Mouse (Mus musculus) intestine, embryonic 16.5 days (tissue): ENCODE data around the gene Flot2. TPM values are rescaled to one million over a fixed set of nuclear protein-coding genes. Genes with fewer than 3 reads are reported as not detected.
"Not testable (repeated sequence)": the region's sequence is repeated elsewhere in the genome, so short reads cannot be mapped to it uniquely, and the experiment has no call there.

Experiments
- ATAC-seq: fragments of 200-750 bp; cut with Nextera tagmentation; 2 replicates; pipeline ENCODE4 v1.8.0; 2017; ENCODE audit warnings: moderate TSS enrichment, moderate library complexity
- H3K27ac ChIP-seq: fragments of 300-500 bp; sonication (generic); 2 replicates; pipeline ENCODE4 v1.5.1; 2014; ENCODE audit warnings: mild to moderate bottlenecking, low read length
- H3K27me3 ChIP-seq: fragments of 300-500 bp; sonication (generic); replicated peaks from 2 replicates; pipeline ENCODE4 v1.6.1; 2014; ENCODE audit warnings: low read length, control low read depth, mixed read lengths; ENCODE audit not compliant: control insufficient read depth, insufficient read depth
- H3K36me3 ChIP-seq: fragments of 300-500 bp; sonication (generic); 2 replicates; pipeline ENCODE4 v1.6.1; 2014; ENCODE audit warnings: low read length, control low read depth; ENCODE audit not compliant: control insufficient read depth, insufficient read depth
- H3K4me1 ChIP-seq: fragments of 300-500 bp; sonication (generic); 2 replicates; pipeline ENCODE4 v1.6.1; 2014; ENCODE audit warnings: low read length, control low read depth, mixed read lengths; ENCODE audit not compliant: control insufficient read depth, insufficient read depth
- H3K4me2 ChIP-seq: fragments of 300-500 bp; sonication (generic); 2 replicates; pipeline ENCODE4 v1.6.1; 2014; ENCODE audit warnings: low read depth, low read length, control low read depth
- H3K4me3 ChIP-seq: fragments of 300-500 bp; sonication (generic); 2 replicates; pipeline ENCODE4 v1.5.1; 2014; ENCODE audit warnings: mild to moderate bottlenecking, low read length
- H3K9ac ChIP-seq: fragments of 300-500 bp; sonication (generic); 2 replicates; pipeline ENCODE4 v1.6.1; 2014; ENCODE audit warnings: low read depth, low read length
- H3K9me3 ChIP-seq: fragments of 300-500 bp; sonication (generic); 2 replicates; pipeline ENCODE4 v1.6.1; 2016; ENCODE audit warnings: low read length, control low read depth; ENCODE audit not compliant: control insufficient read depth
- WGBS: fragments of 180-500 bp; shearing (Covaris S2); extraction: QIAGEN DNeasy Blood & Tissue Kit; methylation state at CpG from one replicate; pipeline ENCODE4 v1.1.7; 2014; 5-methylcytosine and 5-hydroxymethylcytosine counted together
- polyA plus RNA-seq: library from polyadenylated mRNA; unstranded; fragments of >200 nt; fragmentation: Nextera tagmentation; extraction: Ambion mirVana; gene quantifications from 2 replicates; pipeline ENCODE4 v1.2.1, GENCODE M21; 2015

The Flot2 gene
- polyA plus RNA-seq, 1 experiment from 2014 or later: 40.9 TPM

- peak; percentile 97 for ATAC-seq
These were observed 5.6 kb upstream of the Flot2 start, which contains the start of gene Dhrs13 for GRCm38 (mm10) chr11:78031947-78032808. Gene Dhrs13, plus strand, starts transcription at chr11:78032280.

DNA sequence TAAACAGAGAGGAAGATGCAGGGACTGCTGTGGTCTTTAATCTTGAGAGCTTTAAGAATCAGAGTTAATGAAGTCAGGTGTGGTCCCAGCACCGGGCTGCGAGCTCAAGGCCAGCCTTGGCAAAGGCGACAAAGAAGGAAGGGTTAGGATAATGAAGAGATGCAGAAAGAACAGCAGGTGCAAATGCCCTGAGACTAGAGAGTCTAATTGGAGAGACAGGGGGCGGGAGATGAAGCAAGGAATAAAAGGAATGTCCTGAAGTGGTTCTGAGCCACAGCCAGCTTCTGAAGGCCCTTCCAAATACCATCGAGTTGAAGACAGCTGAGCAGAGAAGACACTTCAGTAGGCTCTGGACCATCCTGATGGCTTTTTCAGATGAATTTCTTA, 4.9 kb upstream of the Flot2 start:
- H3K27ac ChIP-seq: no peak overlapping the region
- H3K36me3 ChIP-seq: 0 out of 2 replicates have a peak, but pooled peaks cover 6% of the 10 kb centered on the region
- WGBS: 10% methylated on average over 5 of the region's 5 CpGs

More at GRCm38 (mm10) chr11:78031947-78032808, 5.6 kb upstream of the Flot2 start, which contains the start of gene Dhrs13:
- Histone ChIP-seq H3K9me3 (no peaks in the 10 kb centered on the region), H3K36me3 (0 out of 2 replicates have a peak, but pooled peaks cover 8% of the 10 kb centered on the region), H3K4me1 (peaks cover 12% of the 10 kb centered on the region), H3K4me3 (peak within 1 kb of the TSS; percentile 73), H3K27ac (peak within 1 kb of the TSS; percentile 74), H3K4me2 (peak within 1 kb of the TSS; percentile 94), H3K9ac (peak within 1 kb of the TSS; percentile 85), H3K27me3 (no peaks in the 10 kb centered on the region)
- under 1% methylated on average over 96 of the region's 96 CpGs for WGBS

DNA sequence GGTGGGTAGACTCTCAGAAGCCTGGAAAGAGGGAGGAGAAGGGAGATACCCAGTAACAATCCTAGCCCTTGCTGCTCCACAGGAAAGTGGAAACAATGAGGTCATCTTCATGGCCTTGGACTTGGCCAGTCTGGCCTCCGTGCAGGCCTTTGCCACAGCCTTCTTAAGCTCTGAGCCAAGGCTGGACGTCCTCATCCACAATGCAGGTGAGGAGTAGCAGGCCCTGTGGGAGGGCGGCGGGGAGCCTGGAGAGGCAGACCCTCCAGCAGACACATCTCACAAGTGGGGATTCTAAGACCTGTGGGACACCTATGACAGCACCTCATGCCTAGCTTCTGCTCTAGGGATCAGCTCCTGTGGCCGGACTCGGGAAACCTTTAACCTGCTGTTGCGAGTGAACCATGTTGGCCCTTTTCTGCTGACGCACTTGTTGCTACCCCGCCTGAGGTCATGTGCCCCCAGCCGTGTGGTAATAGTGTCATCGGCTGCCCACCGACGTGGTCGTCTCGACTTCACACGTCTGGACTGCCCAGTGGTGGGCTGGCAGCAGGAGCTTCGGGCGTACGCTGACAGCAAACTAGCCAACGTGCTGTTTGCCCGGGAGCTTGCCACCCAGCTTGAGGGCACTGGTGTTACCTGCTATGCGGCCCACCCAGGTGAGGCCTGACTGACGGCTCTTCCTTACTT, 3.7 kb upstream of the Flot2 start:
- H3K27me3 ChIP-seq: no peaks in the 10 kb centered on the region

More for the DNA sequence above, 4.9 kb upstream of the Flot2 start:
- Histone ChIP-seq H3K4me2 (peak overlapping the region; percentile 94), H3K9ac (peak overlapping the region; percentile 85), H3K9me3 (no peaks in the 10 kb centered on the region), H3K27me3 (no peaks in the 10 kb centered on the region), H3K4me1 (peaks cover 17% of the 10 kb centered on the region), H3K4me3 (peak overlapping the region; percentile 73)
- ATAC-seq: no peak

GRCm38 (mm10) chr11:78036791-78037190, 940 bp upstream of the Flot2 start:
- H3K9ac ChIP-seq: no peak overlapping the region
- 88% methylated on average over 10 of the region's 10 CpGs for WGBS
- H3K36me3 ChIP-seq: no peaks in the 10 kb centered on the region
- ATAC-seq: no peak
- H3K27me3 ChIP-seq: no peaks in the 10 kb centered on the region
- H3K4me1 ChIP-seq: peaks cover 16% of the 10 kb centered on the region
- no peak overlapping the region for H3K4me2 ChIP-seq
- no peak overlapping the region for H3K27ac ChIP-seq
- H3K4me3 ChIP-seq: no peak overlapping the region
- H3K9me3 ChIP-seq: no peaks in the 10 kb centered on the region

More for the DNA sequence above, 3.7 kb upstream of the Flot2 start:
- no peak overlapping the region for H3K9ac ChIP-seq
- H3K36me3 ChIP-seq: 0 out of 2 replicates have a peak, but pooled peaks cover 3% of the 10 kb centered on the region
- no peak overlapping the region for H3K27ac ChIP-seq
- no peak for ATAC-seq
- peaks cover 20% of the 10 kb centered on the region for H3K4me1 ChIP-seq
- no peak overlapping the region for H3K4me2 ChIP-seq
- H3K9me3 ChIP-seq: no peaks in the 10 kb centered on the region
- H3K4me3 ChIP-seq: no peak overlapping the region
- WGBS: 92% methylated on average over 23 of the region's 23 CpGs

- 66% methylated on average over 2 of the region's 2 CpGs for WGBS
- Histone ChIP-seq H3K4me3 (no peak overlapping the region), H3K9ac (no peak overlapping the region), H3K4me2 (no peak overlapping the region), H3K36me3 (no peaks in the 10 kb centered on the region), H3K9me3 (no peaks in the 10 kb centered on the region), H3K4me1 (peaks cover 9% of the 10 kb centered on the region), H3K27ac (no peak overlapping the region), H3K27me3 (no peaks in the 10 kb centered on the region)
- ATAC-seq: no peak
These were observed 3.1 kb downstream of the Flot2 start for GRCm38 (mm10) chr11:78040878-78041277.

DNA sequence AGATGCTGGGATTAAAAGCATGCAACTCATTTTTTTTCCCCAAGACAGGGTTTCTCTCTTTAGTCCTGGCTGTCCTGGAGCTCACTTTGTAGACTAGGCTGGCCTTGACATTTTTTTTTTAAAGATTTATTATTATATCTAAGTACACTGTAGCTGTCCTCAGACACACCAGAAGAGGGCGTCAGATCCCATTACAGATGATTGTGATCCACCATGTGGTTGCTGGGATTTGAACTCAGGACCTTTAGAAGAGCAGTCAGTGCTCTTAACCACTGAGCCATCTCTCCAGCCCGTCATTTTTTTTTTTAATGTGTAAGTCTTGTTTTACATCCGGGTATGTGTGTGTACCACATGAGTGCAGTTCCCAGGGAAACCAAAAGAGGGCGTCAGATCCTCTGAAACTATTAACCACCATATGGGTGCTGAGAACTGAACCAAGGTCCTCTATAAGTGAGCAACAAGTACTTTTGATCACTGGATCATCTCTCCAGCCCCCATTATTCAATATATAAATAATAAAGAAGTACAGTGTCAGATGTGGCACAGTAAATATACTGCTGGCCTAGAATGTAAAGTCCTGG, 4.6 kb downstream of the Flot2 start:
- not testable (repeated sequence) for H3K4me1 ChIP-seq, ATAC-seq, H3K36me3 ChIP-seq, H3K27me3 ChIP-seq, H3K27ac ChIP-seq, H3K4me2 ChIP-seq, H3K9ac ChIP-seq, H3K4me3 ChIP-seq, H3K9me3 ChIP-seq
- WGBS: 92% methylated on average over 4 of the region's 4 CpGs

GRCm38 (mm10) chr11:78044758-78045251, 7.1 kb downstream of the Flot2 start:
- no peak overlapping the region for H3K4me2 ChIP-seq
- no peak overlapping the region for H3K27ac ChIP-seq
- H3K9ac ChIP-seq: no peak overlapping the region
- ATAC-seq: peak; percentile 48; the same call in 1 of the 2 replicates
- H3K27me3 ChIP-seq: no peaks in the 10 kb centered on the region
- no peak overlapping the region for H3K4me3 ChIP-seq
- H3K4me1 ChIP-seq: no peaks in the 10 kb centered on the region
- 71% methylated on average over 5 of the region's 5 CpGs for WGBS
- no peaks in the 10 kb centered on the region for H3K9me3 ChIP-seq
- no peaks in the 10 kb centered on the region for H3K36me3 ChIP-seq

DNA sequence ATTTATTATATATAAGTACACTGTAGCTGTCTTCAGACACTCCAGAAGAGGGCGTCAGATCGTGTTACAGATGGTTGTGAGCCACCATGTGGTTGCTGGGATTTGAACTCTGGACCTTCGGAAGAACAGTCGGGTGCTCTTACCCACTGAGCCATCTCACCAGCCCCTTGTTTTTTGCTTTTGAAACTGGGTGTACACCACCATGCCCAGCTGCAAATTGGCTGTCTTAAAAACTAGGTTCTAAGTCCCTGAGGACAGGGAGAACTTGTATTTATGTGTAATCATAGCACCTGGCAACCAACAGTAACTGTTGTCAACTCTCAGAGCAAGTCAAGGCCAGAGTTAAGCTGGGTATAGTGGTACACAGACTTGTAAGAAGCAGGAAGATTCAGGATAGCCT, 10.9 kb downstream of the Flot2 start:
- H3K4me3 ChIP-seq, H3K4me1 ChIP-seq, H3K27me3 ChIP-seq, H3K9ac ChIP-seq, H3K4me2 ChIP-seq, H3K9me3 ChIP-seq, H3K36me3 ChIP-seq, ATAC-seq, H3K27ac ChIP-seq: not testable (repeated sequence)
- 85% methylated on average over 4 of the region's 4 CpGs for WGBS

DNA sequence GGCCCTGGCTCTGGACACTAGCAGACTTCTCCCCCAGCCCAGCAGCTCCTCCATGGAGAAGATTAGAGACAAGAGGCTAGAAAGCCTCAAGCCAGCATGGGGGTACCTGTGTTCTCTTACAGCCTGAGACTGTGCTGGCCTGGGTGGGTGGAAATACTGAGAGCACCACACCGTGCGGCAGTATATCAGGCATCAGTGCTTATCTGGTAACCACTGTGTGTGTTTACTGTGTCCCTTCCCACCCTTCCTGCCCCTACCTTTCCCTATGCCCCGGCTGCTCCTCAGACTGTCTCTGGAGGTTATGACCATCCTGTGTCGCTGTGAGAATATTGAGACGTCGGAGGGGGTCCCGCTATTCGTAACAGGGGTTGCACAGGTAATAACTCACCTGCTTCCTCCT, 15.3 kb downstream of the Flot2 start:
- Histone ChIP-seq H3K9ac (no peak overlapping the region), H3K4me1 (no peaks in the 10 kb centered on the region), H3K27ac (no peak overlapping the region), H3K9me3 (no peaks in the 10 kb centered on the region), H3K27me3 (no peaks in the 10 kb centered on the region), H3K4me2 (no peak overlapping the region), H3K36me3 (no peaks in the 10 kb centered on the region; the same call in 1 of the 2 replicates), H3K4me3 (no peak overlapping the region)
- 78% methylated on average over 8 of the region's 8 CpGs for WGBS
- no peak for ATAC-seq
